18 mouse cellular contexts compared by ENCODE assay signal in genomic region chr2:153227959-153228358, GRCm38 (mm10). TPM values are rescaled to one million over a fixed set of nuclear protein-coding genes. Genes with fewer than 3 reads are reported as not detected.
DNase-seq lines count a peak whose midpoint lies in the region; ATAC-seq lines count a peak whose summit lies in the region.
"Had no signal": no experiment of that assay in that cellular context is flagged by ENCODE, and none has a peak within 500 bp of the region (broad histone marks: within the 10 kb centered on the region; RNA-seq: fewer than 3 reads in every experiment).

No protein-coding gene starts in this region.

- H3K4me1 ChIP-seq in intestine, embryonic 16.5 days (ENCODE audit: control insufficient read depth, insufficient read depth, low read length), result peaks cover 20% of the 10 kb centered on the region
- peaks cover 14% of the 10 kb centered on the region; the same call in 1 of the 2 replicates for H3K4me1 ChIP-seq in intestine, embryonic 15.5 days (replicated peaks)
- peaks cover 65% of the 10 kb centered on the region for H3K4me1 ChIP-seq in liver, embryonic 16.5 days (ENCODE audit: control insufficient read depth, low read depth, low read length)

- peaks cover 30% of the 10 kb centered on the region for H3K36me3 ChIP-seq in intestine, embryonic 16.5 days (ENCODE audit: control insufficient read depth, insufficient read depth, low read length)
- peaks cover 37% of the 10 kb centered on the region for H3K36me3 ChIP-seq in intestine, embryonic 15.5 days
- H3K36me3 ChIP-seq in liver, embryonic 16.5 days (ENCODE audit: control insufficient read depth, insufficient read depth), result peaks cover 43% of the 10 kb centered on the region

- H3K4me2 ChIP-seq in intestine, embryonic 16.5 days (ENCODE audit: low read depth, low read length), result no peak overlapping the region
- no peak overlapping the region for H3K4me2 ChIP-seq in intestine, embryonic 15.5 days (replicated peaks)
- H3K4me2 ChIP-seq in liver, embryonic 16.5 days (ENCODE audit: low read depth, low read length), result peak overlapping the region; percentile 44
- H3K4me2 ChIP-seq: heart, embryonic 13.5 days; midbrain, embryonic 12.5 days; neural tube, embryonic 15.5 days had no signal

- H3K9me3 ChIP-seq in intestine, embryonic 16.5 days (ENCODE audit: control insufficient read depth, low read length), result no peaks in the 10 kb centered on the region
- no peaks in the 10 kb centered on the region for H3K9me3 ChIP-seq in intestine, embryonic 15.5 days
- no peaks in the 10 kb centered on the region for H3K9me3 ChIP-seq in liver, embryonic 16.5 days (replicated peaks; ENCODE audit: control insufficient read depth, low read length)
- H3K9me3 ChIP-seq: heart, embryonic 13.5 days; midbrain, embryonic 12.5 days; neural tube, embryonic 15.5 days had no signal

- ATAC-seq in intestine, embryonic 16.5 days, result peak; percentile 9; the same call in 1 of the 2 replicates
- no peak for ATAC-seq in intestine, embryonic 15.5 days
- peak; percentile 88 for ATAC-seq in erythroid progenitor cell, adult 5-6 weeks (replicated peaks; ENCODE audit: low FRiP score, poor library complexity, severe bottlenecking)
- ATAC-seq in liver, embryonic 16.5 days (ENCODE audit: low read depth), result peak; percentile 94
- no peak for ATAC-seq in frontal cortex, adult (ENCODE audit: low TSS enrichment)
- ATAC-seq: activated CD4-positive, CD25-positive, alpha-beta regulatory T cell, adult 4 months; forebrain, embryonic 14.5 days; Patski had no signal

- H3K27me3 ChIP-seq in intestine, embryonic 16.5 days (replicated peaks; ENCODE audit: control insufficient read depth, insufficient read depth, low read length), result no peaks in the 10 kb centered on the region
- H3K27me3 ChIP-seq in intestine, embryonic 15.5 days (replicated peaks), result no peaks in the 10 kb centered on the region
- no peaks in the 10 kb centered on the region for H3K27me3 ChIP-seq in liver, embryonic 16.5 days (ENCODE audit: control insufficient read depth, insufficient read depth, low read depth, low read length)
- H3K27me3 ChIP-seq: heart, embryonic 13.5 days; midbrain, embryonic 12.5 days; neural tube, embryonic 15.5 days; Patski had no signal

- 90% methylated on average over 4 of the region's 4 CpGs for WGBS in intestine, embryonic 16.5 days
- WGBS in intestine, embryonic 15.5 days, result 88% methylated on average over 4 of the region's 4 CpGs
- WGBS in liver, embryonic 16.5 days (ENCODE audit: insufficient replicate concordance), result 28% methylated on average over 4 of the region's 4 CpGs

- no peak overlapping the region for H3K9ac ChIP-seq in intestine, embryonic 16.5 days (ENCODE audit: low read depth, low read length)
- H3K9ac ChIP-seq in intestine, embryonic 15.5 days, result no peak overlapping the region
- no peak overlapping the region for H3K9ac ChIP-seq in liver, embryonic 16.5 days (ENCODE audit: low read depth, low read length)
- H3K9ac ChIP-seq: heart, embryonic 13.5 days; midbrain, embryonic 12.5 days; neural tube, embryonic 15.5 days had no signal

- H3K4me3 ChIP-seq in intestine, embryonic 16.5 days (ENCODE audit: low read length), result no peak overlapping the region
- no peak overlapping the region for H3K4me3 ChIP-seq in intestine, embryonic 15.5 days (replicated peaks)
- 0 out of 2 replicates have a peak overlapping the region, but pooled peaks have one; percentile 1 for H3K4me3 ChIP-seq in liver, embryonic 16.5 days (ENCODE audit: low read depth, low read length)
- H3K4me3 ChIP-seq: heart, embryonic 13.5 days; midbrain, embryonic 12.5 days; neural tube, embryonic 15.5 days had no signal

- no peak overlapping the region for H3K27ac ChIP-seq in intestine, embryonic 16.5 days (ENCODE audit: low read length)
- no peak overlapping the region for H3K27ac ChIP-seq in intestine, embryonic 15.5 days
- H3K27ac ChIP-seq in liver, embryonic 16.5 days (ENCODE audit: low read length), result peak overlapping the region; percentile 79
- H3K27ac ChIP-seq: heart, embryonic 13.5 days; midbrain, embryonic 12.5 days; neural tube, embryonic 15.5 days had no signal

- no peak for DNase-seq in kidney, adult 11 months
- no peak for DNase-seq in urinary bladder, postnatal 4 days (ENCODE audit: low spot score in 2 of 2)
- DNase-seq: adrenal gland, postnatal 36 days; cerebellum, postnatal 10 days; layer of hippocampus, postnatal 36 days; left cerebral cortex, postnatal 4 days; lung, adult 18-20 months had no signal

RNA-seq across cellular contexts. Expression of gene Tspyl3, which starts 2.7 kb away (rescaled TPM):
- polyA plus RNA-seq in intestine, embryonic 16.5 days (2015; fragmentation: Nextera tagmentation; extraction: Ambion mirVana), result 10.7 and 11.4 TPM in 2 replicates
- polyA plus RNA-seq in intestine, embryonic 15.5 days (2015; fragmentation: Nextera tagmentation; extraction: Ambion mirVana), result 10.3 and 11.4 TPM in 2 replicates
- total RNA-seq in erythroid progenitor cell, adult 5-6 weeks (2015; ENCODE audit: low replicate concordance), result 9.6 TPM in 1 of 2 replicates, not detected in the other
- total RNA-seq in erythroid progenitor cell, adult 5-6 weeks (2017; ENCODE audit: low replicate concordance), result 0.77 TPM in 1 of 2 replicates, not detected in the other
- 2.0 and 2.4 TPM in 2 replicates for polyA plus RNA-seq in liver, embryonic 16.5 days (2015; fragmentation: Nextera tagmentation; extraction: Ambion mirVana)

RNA-seq across cellular contexts. Expression of gene Plagl2, which starts 13.3 kb away (rescaled TPM):
- 53.5 and 67.5 TPM in 2 replicates for polyA plus RNA-seq in intestine, embryonic 16.5 days (2015; fragmentation: Nextera tagmentation; extraction: Ambion mirVana)
- 46.8 and 48.0 TPM in 2 replicates for polyA plus RNA-seq in intestine, embryonic 15.5 days (2015; fragmentation: Nextera tagmentation; extraction: Ambion mirVana)
- total RNA-seq in erythroid progenitor cell, adult 5-6 weeks (2015; ENCODE audit: low replicate concordance), result 60.9 and 85.5 TPM in 2 replicates
- 20.6 and 25.8 TPM in 2 replicates for total RNA-seq in erythroid progenitor cell, adult 5-6 weeks (2017; ENCODE audit: low replicate concordance)
- polyA plus RNA-seq in liver, embryonic 16.5 days (2015; fragmentation: Nextera tagmentation; extraction: Ambion mirVana), result 13.9 and 16.7 TPM in 2 replicates

RNA-seq across cellular contexts. Expression of gene Pofut1, which starts 13.4 kb away (rescaled TPM):
- 13.3 and 13.5 TPM in 2 replicates for polyA plus RNA-seq in intestine, embryonic 16.5 days (2015; fragmentation: Nextera tagmentation; extraction: Ambion mirVana)
- polyA plus RNA-seq in intestine, embryonic 15.5 days (2015; fragmentation: Nextera tagmentation; extraction: Ambion mirVana), result 11.7 and 12.1 TPM in 2 replicates
- total RNA-seq in erythroid progenitor cell, adult 5-6 weeks (2015; ENCODE audit: low replicate concordance), result 15.5 and 19.8 TPM in 2 replicates
- total RNA-seq in erythroid progenitor cell, adult 5-6 weeks (2017; ENCODE audit: low replicate concordance), result 25.9 and 30.4 TPM in 2 replicates
- 2.8 and 3.0 TPM in 2 replicates for polyA plus RNA-seq in liver, embryonic 16.5 days (2015; fragmentation: Nextera tagmentation; extraction: Ambion mirVana)

Comparison
In these comparisons a context has a peak if more than half of its experiments do, and no peak if none do; other contexts are left out.
1. ATAC-seq: peak in intestine, embryonic 16.5 days (single experiment), erythroid progenitor cell, adult 5-6 weeks (single experiment) and liver, embryonic 16.5 days (single experiment); none in intestine, embryonic 15.5 days (single experiment) and frontal cortex, adult (single experiment).